Mouse (Mus musculus) intestine, embryonic 14.5 days (tissue): Measurements from ENCODE around the gene Opcml. TPM values are rescaled to one million over a fixed set of nuclear protein-coding genes. Genes with fewer than 3 reads are reported as not detected.

Source experiments
- ATAC-seq: fragments of 200-750 bp; cut with Nextera tagmentation; replicated peaks from 2 replicates; pipeline ENCODE4 v1.8.0; 2017; ENCODE audit warnings: low read depth, moderate number of reproducible peaks, moderate TSS enrichment, moderate library complexity; ENCODE audit not compliant: low FRiP score, low TSS enrichment
- DNase-seq: peaks from one replicate; pipeline ENCODE4 v3.0.0-alpha.2; 2018; ENCODE audit warnings: low spot score
- H3K27ac ChIP-seq: fragments of 300-500 bp; sonication (generic); 2 replicates; pipeline ENCODE4 v1.5.1; 2014; ENCODE audit warnings: low read depth, mild to moderate bottlenecking, control low read depth
- H3K27me3 ChIP-seq: fragments of 300-500 bp; sonication (generic); replicated peaks from 2 replicates; pipeline ENCODE4 v1.6.1; 2014; ENCODE audit warnings: low read length, control low read depth; ENCODE audit not compliant: control insufficient read depth, insufficient read depth
- H3K36me3 ChIP-seq: fragments of 300-500 bp; sonication (generic); 2 replicates; pipeline ENCODE4 v1.6.1; 2014; ENCODE audit warnings: low read length, control low read depth; ENCODE audit not compliant: control insufficient read depth, insufficient read depth
- H3K4me1 ChIP-seq: fragments of 300-500 bp; sonication (generic); replicated peaks from 2 replicates; pipeline ENCODE4 v1.6.1; 2014; ENCODE audit warnings: low read length, control low read depth, mixed read lengths; ENCODE audit not compliant: control insufficient read depth, insufficient read depth
- H3K4me2 ChIP-seq: fragments of 300-500 bp; sonication (generic); 2 replicates; pipeline ENCODE4 v1.6.1; 2014; ENCODE audit warnings: low read length
- H3K4me3 ChIP-seq: fragments of 300-500 bp; sonication (generic); 2 replicates; pipeline ENCODE4 v1.5.1; 2014; ENCODE audit warnings: low read depth, low read length, control low read depth, mixed read lengths
- H3K9ac ChIP-seq: fragments of 300-500 bp; sonication (generic); 2 replicates; pipeline ENCODE4 v1.6.1; 2014; ENCODE audit warnings: mild to moderate bottlenecking, low read length
- H3K9me3 ChIP-seq: fragments of 300-500 bp; sonication (generic); 2 replicates; pipeline ENCODE4 v1.6.1; 2016; ENCODE audit warnings: low read length, control low read depth; ENCODE audit not compliant: control insufficient read depth
- WGBS: fragments of 180-500 bp; shearing (Covaris S2); extraction: QIAGEN DNeasy Blood & Tissue Kit; methylation state at CpG from one replicate; pipeline ENCODE4 v1.1.7; 2014; 5-methylcytosine and 5-hydroxymethylcytosine counted together
- polyA plus RNA-seq: library from polyadenylated mRNA; unstranded; fragments of >200 nt; fragmentation: Nextera tagmentation; extraction: Ambion mirVana; gene quantifications from 2 replicates; pipeline ENCODE4 v1.2.1, GENCODE M21; 2014

Gene Opcml
- polyA plus RNA-seq, 1 experiment from 2014 or later: 4.1 TPM

- Histone ChIP-seq H3K4me3 (no peak overlapping the region), H3K36me3 (no peaks in the 10 kb centered on the region)
- no peak for DNase-seq
Observed at GRCm38 (mm10) chr9:27917250-27917649, 126.7 kb downstream of the Opcml start.

GRCm38 (mm10) chr9:27923495-27923894 is 132.9 kb downstream of the Opcml start:
- no peaks in the 10 kb centered on the region for H3K27me3 ChIP-seq
- no peaks in the 10 kb centered on the region for H3K4me1 ChIP-seq
- no peak overlapping the region for H3K9ac ChIP-seq
- H3K9me3 ChIP-seq: no peaks in the 10 kb centered on the region
- no peak for ATAC-seq
- no peak overlapping the region for H3K27ac ChIP-seq
- no peak for DNase-seq
- H3K4me3 ChIP-seq: no peak overlapping the region
- no peaks in the 10 kb centered on the region for H3K36me3 ChIP-seq
- 90% methylated on average over 1 of the region's 1 CpGs for WGBS
- no peak overlapping the region for H3K4me2 ChIP-seq

More at GRCm38 (mm10) chr9:27917250-27917649, 126.7 kb downstream of the Opcml start:
- 52% methylated on average over 3 of the region's 3 CpGs for WGBS
- Histone ChIP-seq H3K9me3 (no peaks in the 10 kb centered on the region), H3K27ac (no peak overlapping the region), H3K27me3 (no peaks in the 10 kb centered on the region), H3K4me1 (no peaks in the 10 kb centered on the region), H3K4me2 (no peak overlapping the region), H3K9ac (no peak overlapping the region)
- ATAC-seq: no peak

GRCm38 (mm10) chr9:27923945-27924825 is 133.6 kb downstream of the Opcml start:
- no peak overlapping the region for H3K27ac ChIP-seq
- no peak overlapping the region for H3K4me3 ChIP-seq
- H3K4me1 ChIP-seq: no peaks in the 10 kb centered on the region
- no peak overlapping the region for H3K9ac ChIP-seq
- H3K9me3 ChIP-seq: no peaks in the 10 kb centered on the region
- WGBS: 57% methylated on average over 4 of the region's 4 CpGs
- no peak for ATAC-seq
- no peak for DNase-seq
- H3K4me2 ChIP-seq: no peak overlapping the region
- no peaks in the 10 kb centered on the region for H3K36me3 ChIP-seq
- H3K27me3 ChIP-seq: no peaks in the 10 kb centered on the region

GRCm38 (mm10) chr9:27925650-27926049 is 135.1 kb downstream of the Opcml start:
- DNase-seq: no peak
- Histone ChIP-seq H3K9me3 (no peaks in the 10 kb centered on the region), H3K27ac (no peak overlapping the region), H3K9ac (no peak overlapping the region), H3K4me3 (no peak overlapping the region), H3K4me2 (no peak overlapping the region), H3K36me3 (no peaks in the 10 kb centered on the region), H3K4me1 (no peaks in the 10 kb centered on the region), H3K27me3 (no peaks in the 10 kb centered on the region)
- ATAC-seq: no peak
- 62% methylated on average over 2 of the region's 2 CpGs for WGBS

- Histone ChIP-seq H3K36me3 (no peaks in the 10 kb centered on the region), H3K4me1 (no peaks in the 10 kb centered on the region), H3K4me2 (no peak overlapping the region), H3K9ac (no peak overlapping the region), H3K27me3 (no peaks in the 10 kb centered on the region), H3K9me3 (no peaks in the 10 kb centered on the region), H3K4me3 (no peak overlapping the region), H3K27ac (no peak overlapping the region)
- ATAC-seq (no peak), DNase-seq (no peak)
Observed at GRCm38 (mm10) chr9:27937253-27937652, 146.7 kb downstream of the Opcml start.

GRCm38 (mm10) chr9:27937660-27938059 is 147.1 kb downstream of the Opcml start:
- no peak overlapping the region for H3K27ac ChIP-seq
- no peak for DNase-seq
- no peak overlapping the region for H3K4me3 ChIP-seq
- no peak for ATAC-seq
- no peak overlapping the region for H3K4me2 ChIP-seq
- H3K4me1 ChIP-seq: no peaks in the 10 kb centered on the region
- H3K9ac ChIP-seq: no peak overlapping the region
- 41% methylated on average over 5 of the region's 5 CpGs for WGBS
- no peaks in the 10 kb centered on the region for H3K9me3 ChIP-seq
- no peaks in the 10 kb centered on the region for H3K36me3 ChIP-seq
- H3K27me3 ChIP-seq: no peaks in the 10 kb centered on the region

DNA sequence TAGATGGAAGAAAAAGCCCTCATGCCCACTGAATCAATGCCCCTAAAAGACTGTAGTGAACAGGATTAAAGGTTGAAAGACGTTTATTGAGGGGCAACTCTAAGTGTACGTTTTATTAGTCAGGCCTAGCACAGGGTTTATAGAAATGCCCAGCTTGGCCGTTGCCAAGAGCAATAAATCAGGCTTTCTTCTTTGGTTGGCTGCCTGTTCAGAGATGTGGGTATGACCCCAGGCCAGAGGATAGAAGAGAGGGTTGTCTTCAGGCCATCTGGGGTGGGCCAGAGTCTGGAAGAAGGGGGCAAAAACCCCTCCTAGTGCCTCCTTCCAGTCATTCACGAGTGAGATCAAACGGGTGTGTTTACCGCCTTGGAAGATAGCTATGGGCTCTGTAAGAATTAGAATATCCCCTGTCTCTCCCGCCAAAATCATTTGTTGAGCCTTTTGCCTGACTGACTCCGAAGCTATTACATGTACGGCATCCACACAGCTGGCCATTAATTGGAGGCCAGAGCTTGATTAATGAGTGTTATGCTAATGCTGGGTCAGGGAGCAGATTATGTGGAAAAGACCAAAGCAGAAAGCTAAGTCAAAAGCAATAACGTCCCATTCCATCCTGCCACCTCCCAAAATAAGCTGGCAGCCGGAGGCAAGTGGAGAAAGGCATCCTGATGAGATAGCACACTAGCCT is 154.9 kb downstream of the Opcml start:
- no peaks in the 10 kb centered on the region for H3K4me1 ChIP-seq
- ATAC-seq (no peak), DNase-seq (no peak)
- H3K4me3 ChIP-seq: no peak overlapping the region
- H3K4me2 ChIP-seq: no peak overlapping the region
- 54% methylated on average over 11 of the region's 11 CpGs for WGBS
- no peak overlapping the region for H3K27ac ChIP-seq
- no peaks in the 10 kb centered on the region for H3K27me3 ChIP-seq
- no peaks in the 10 kb centered on the region for H3K9me3 ChIP-seq
- H3K36me3 ChIP-seq: no peaks in the 10 kb centered on the region
- H3K9ac ChIP-seq: no peak overlapping the region

DNA sequence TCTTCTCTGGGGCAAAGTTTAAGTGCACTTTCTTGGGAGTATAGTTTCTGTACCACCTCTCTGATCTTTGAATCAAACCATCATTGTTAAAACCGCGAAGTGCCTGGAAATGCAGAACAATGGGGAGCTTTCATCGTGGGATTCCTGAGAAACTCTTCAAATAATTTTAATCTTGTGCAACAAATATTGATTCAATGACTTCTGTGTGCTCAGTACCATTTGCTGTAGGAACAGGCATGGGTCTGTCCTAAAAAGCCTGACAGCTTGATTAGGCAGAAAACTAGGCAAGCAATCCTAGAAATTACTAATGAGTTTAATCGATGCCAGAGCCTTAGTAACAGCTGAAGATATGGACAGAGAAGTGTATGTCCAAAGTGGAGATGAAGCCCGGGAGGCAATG is 160.5 kb downstream of the Opcml start:
- H3K4me3 ChIP-seq: no peak overlapping the region
- ATAC-seq (no peak), DNase-seq (no peak)
- no peak overlapping the region for H3K27ac ChIP-seq
- no peak overlapping the region for H3K9ac ChIP-seq
- no peaks in the 10 kb centered on the region for H3K9me3 ChIP-seq
- H3K4me2 ChIP-seq: no peak overlapping the region
- WGBS: 71% methylated on average over 5 of the region's 5 CpGs
- H3K27me3 ChIP-seq: no peaks in the 10 kb centered on the region
- no peaks in the 10 kb centered on the region for H3K4me1 ChIP-seq
- no peaks in the 10 kb centered on the region for H3K36me3 ChIP-seq
